Mouse (Mus musculus): ENCODE measurements at regions not wholly inside any gene's neighbourhood (a gene's known extent, or its start where the extent isn't known, plus 50 kb on each side); places are given as distances from the start of the nearest gene placed in this dataset.

GRCm38 (mm10) chr11:114352146-114352795 is 285.4 kb upstream of the Sdk2 start:
- Histone ChIP-seq H3K4me1 (peaks cover 5% of the 10 kb centered on the region; the same call in 1 of the 2 replicates), H3K9ac (replicated peaks) (no peak overlapping the region), H3K4me3 (no peak overlapping the region), H3K27ac (replicated peaks) (no peak overlapping the region), H3K36me3 (no peaks in the 10 kb centered on the region), H3K9me3 (no peaks in the 10 kb centered on the region), H3K27me3 (no peaks in the 10 kb centered on the region), H3K4me2 (replicated peaks) (no peak overlapping the region)
- no peak for ATAC-seq (ENCODE audit: low FRiP score, low read depth)
- WGBS, result 54% methylated on average over 4 of the region's 4 CpGs

GRCm38 (mm10) chr11:114336839-114337484 is 270.1 kb upstream of the Sdk2 start:
- Histone ChIP-seq H3K27me3 (peaks cover 10% of the 10 kb centered on the region), H3K9me3 (no peaks in the 10 kb centered on the region), H3K9ac (replicated peaks) (no peak overlapping the region), H3K4me1 (peaks cover 26% of the 10 kb centered on the region), H3K4me3 (no peak overlapping the region), H3K27ac (replicated peaks) (no peak overlapping the region), H3K4me2 (replicated peaks) (no peak overlapping the region), H3K36me3 (no peaks in the 10 kb centered on the region)
- ATAC-seq (ENCODE audit: low FRiP score, low read depth), result no peak
- WGBS, result 62% methylated on average over 12 of the region's 12 CpGs

- no peak for ATAC-seq (ENCODE audit: low FRiP score, low read depth)
- Histone ChIP-seq H3K36me3 (no peaks in the 10 kb centered on the region), H3K9ac (replicated peaks) (no peak overlapping the region), H3K9me3 (no peaks in the 10 kb centered on the region), H3K4me2 (replicated peaks) (no peak overlapping the region), H3K27ac (replicated peaks) (no peak overlapping the region), H3K27me3 (peaks cover 10% of the 10 kb centered on the region), H3K4me3 (no peak overlapping the region), H3K4me1 (peaks cover 26% of the 10 kb centered on the region)
- WGBS, result 27% methylated on average over 10 of the region's 10 CpGs
These were observed 269.3 kb upstream of the Sdk2 start for GRCm38 (mm10) chr11:114335950-114336838.

GRCm38 (mm10) chr11:114331579-114332150 is 264.8 kb upstream of the Sdk2 start:
- no peak for ATAC-seq (ENCODE audit: low FRiP score, low read depth)
- Histone ChIP-seq H3K4me1 (peaks cover 15% of the 10 kb centered on the region), H3K9ac (replicated peaks) (no peak overlapping the region), H3K36me3 (no peaks in the 10 kb centered on the region), H3K4me2 (replicated peaks) (no peak overlapping the region), H3K4me3 (no peak overlapping the region), H3K27ac (replicated peaks) (no peak overlapping the region), H3K27me3 (peaks cover 6% of the 10 kb centered on the region; the same call in 1 of the 2 replicates), H3K9me3 (no peaks in the 10 kb centered on the region)
- 76% methylated on average over 5 of the region's 5 CpGs for WGBS

GRCm38 (mm10) chr11:114330316-114330715 is 263.5 kb upstream of the Sdk2 start:
- WGBS, result 84% methylated on average over 5 of the region's 5 CpGs
- H3K27me3 ChIP-seq, result peaks cover 2% of the 10 kb centered on the region
- H3K9me3 ChIP-seq, result no peaks in the 10 kb centered on the region
- no peaks in the 10 kb centered on the region for H3K36me3 ChIP-seq
- no peak overlapping the region for H3K9ac ChIP-seq (replicated peaks)
- H3K27ac ChIP-seq (replicated peaks), result no peak overlapping the region
- peaks cover 1% of the 10 kb centered on the region; the same call in 1 of the 2 replicates for H3K4me1 ChIP-seq
- no peak for ATAC-seq (ENCODE audit: low FRiP score, low read depth)
- no peak overlapping the region for H3K4me3 ChIP-seq
- H3K4me2 ChIP-seq (replicated peaks), result no peak overlapping the region

- H3K36me3 ChIP-seq, result no peaks in the 10 kb centered on the region
- no peak overlapping the region for H3K4me2 ChIP-seq (replicated peaks)
- no peak overlapping the region for H3K9ac ChIP-seq (replicated peaks)
- WGBS, result 95% methylated on average over 4 of the region's 4 CpGs
- no peak for ATAC-seq (ENCODE audit: low FRiP score, low read depth)
- H3K4me3 ChIP-seq, result no peak overlapping the region
- H3K9me3 ChIP-seq, result no peaks in the 10 kb centered on the region
- H3K27ac ChIP-seq (replicated peaks), result no peak overlapping the region
- H3K4me1 ChIP-seq, result no peaks in the 10 kb centered on the region
- H3K27me3 ChIP-seq, result no peaks in the 10 kb centered on the region; the same call in 1 of the 2 replicates
These were observed 255.8 kb upstream of the Sdk2 start for GRCm38 (mm10) chr11:114322627-114323026.

GRCm38 (mm10) chr11:114321974-114322373 is 255.1 kb upstream of the Sdk2 start:
- no peak for ATAC-seq (ENCODE audit: low FRiP score, low read depth)

GRCm38 (mm10) chr11:114321527-114321926 is 254.7 kb upstream of the Sdk2 start:
- no peak overlapping the region for H3K4me2 ChIP-seq (replicated peaks)
- H3K9me3 ChIP-seq, result no peaks in the 10 kb centered on the region
- no peaks in the 10 kb centered on the region; the same call in 1 of the 2 replicates for H3K27me3 ChIP-seq
- H3K4me3 ChIP-seq, result no peak overlapping the region
- ATAC-seq (ENCODE audit: low FRiP score, low read depth), result no peak
- H3K9ac ChIP-seq (replicated peaks), result no peak overlapping the region
- WGBS, result 86% methylated on average over 8 of the region's 8 CpGs
- no peaks in the 10 kb centered on the region for H3K36me3 ChIP-seq
- no peak overlapping the region for H3K27ac ChIP-seq (replicated peaks)
- no peaks in the 10 kb centered on the region for H3K4me1 ChIP-seq

More at GRCm38 (mm10) chr11:114321974-114322373, 255.1 kb upstream of the Sdk2 start:
- Histone ChIP-seq H3K4me1 (no peaks in the 10 kb centered on the region), H3K4me2 (replicated peaks) (no peak overlapping the region), H3K4me3 (no peak overlapping the region), H3K27ac (replicated peaks) (no peak overlapping the region), H3K36me3 (no peaks in the 10 kb centered on the region), H3K27me3 (no peaks in the 10 kb centered on the region; the same call in 1 of the 2 replicates), H3K9me3 (no peaks in the 10 kb centered on the region), H3K9ac (replicated peaks) (no peak overlapping the region)
- WGBS, result 74% methylated on average over 12 of the region's 12 CpGs

- Histone ChIP-seq H3K27ac (replicated peaks) (no peak overlapping the region), H3K4me3 (no peak overlapping the region), H3K36me3 (no peaks in the 10 kb centered on the region), H3K4me1 (0 out of 2 replicates have a peak, but pooled peaks cover 4% of the 10 kb centered on the region), H3K9me3 (no peaks in the 10 kb centered on the region), H3K4me2 (replicated peaks) (no peak overlapping the region), H3K27me3 (peaks cover 13% of the 10 kb centered on the region), H3K9ac (replicated peaks) (no peak overlapping the region)
- no peak for ATAC-seq (ENCODE audit: low FRiP score, low read depth)
- WGBS, result 73% methylated on average over 8 of the region's 8 CpGs
These were observed 248.4 kb upstream of the Sdk2 start for GRCm38 (mm10) chr11:114315274-114315673.

- 55% methylated on average over 6 of the region's 6 CpGs for WGBS
- no peak for ATAC-seq (ENCODE audit: low FRiP score, low read depth)
- Histone ChIP-seq H3K36me3 (no peaks in the 10 kb centered on the region), H3K9me3 (no peaks in the 10 kb centered on the region), H3K4me3 (no peak overlapping the region), H3K27ac (replicated peaks) (no peak overlapping the region), H3K27me3 (peaks cover 18% of the 10 kb centered on the region), H3K4me2 (replicated peaks) (no peak overlapping the region), H3K4me1 (peaks cover 4% of the 10 kb centered on the region; the same call in 1 of the 2 replicates), H3K9ac (replicated peaks) (no peak overlapping the region)
These were observed 246.8 kb upstream of the Sdk2 start for GRCm38 (mm10) chr11:114313652-114314051.

- no peak overlapping the region for H3K4me3 ChIP-seq
- no peak overlapping the region for H3K9ac ChIP-seq (replicated peaks)
- no peak overlapping the region for H3K27ac ChIP-seq (replicated peaks)
- WGBS, result 71% methylated on average over 4 of the region's 4 CpGs
- peaks cover 4% of the 10 kb centered on the region; the same call in 1 of the 2 replicates for H3K4me1 ChIP-seq
- H3K36me3 ChIP-seq, result no peaks in the 10 kb centered on the region
- H3K4me2 ChIP-seq (replicated peaks), result no peak overlapping the region
- H3K9me3 ChIP-seq, result no peaks in the 10 kb centered on the region
- ATAC-seq (ENCODE audit: low FRiP score, low read depth), result no peak
- H3K27me3 ChIP-seq, result peaks cover 18% of the 10 kb centered on the region
These were observed 244.8 kb upstream of the Sdk2 start for GRCm38 (mm10) chr11:114311640-114312039.
